Mouse (Mus musculus) G1E (cell line): Measurements from ENCODE around the gene Xylt1.

Experiments
- CTCF ChIP-seq: IDR thresholded peaks from 2 replicates; pipeline ENCODE4 v1.5.1; 2012; ENCODE audit warnings: low read depth, low read length, inconsistent platforms, mixed read lengths
- GATA1 ChIP-seq: IDR thresholded peaks from 2 replicates; pipeline ENCODE4 v1.6.1; 2012; ENCODE audit warnings: borderline replicate concordance, low read length, inconsistent platforms, mixed read lengths
- POLR2AphosphoS5 ChIP-seq: IDR thresholded peaks from 2 replicates; pipeline ENCODE4 v1.6.1; 2012; ENCODE audit warnings: low read depth, low read length, inconsistent platforms; ENCODE audit not compliant: insufficient replicate concordance
- TAL1 ChIP-seq: conservative IDR thresholded peaks from 2 replicates; pipeline ENCODE4 v1.6.1; 2012; ENCODE audit warnings: low read depth, low read length, inconsistent platforms, mixed read lengths

GRCm38 (mm10) chr7:117369290-117369941 is 11.4 kb upstream of the Xylt1 start:
- TF ChIP-seq CTCF (no peak), GATA1 (no peak), POLR2AphosphoS5 (no peak), TAL1 (no peak)
